Mouse (Mus musculus): ENCODE measurements around the gene Ddx27. TPM values are rescaled to one million over a fixed set of nuclear protein-coding genes. Genes with fewer than 3 reads are reported as not detected.

Gene Ddx27
- 76.1 and 77.8 TPM in 2 replicates for polyA plus RNA-seq (2016; fragmentation: Nextera tagmentation; extraction: Ambion mirVana)

DNA sequence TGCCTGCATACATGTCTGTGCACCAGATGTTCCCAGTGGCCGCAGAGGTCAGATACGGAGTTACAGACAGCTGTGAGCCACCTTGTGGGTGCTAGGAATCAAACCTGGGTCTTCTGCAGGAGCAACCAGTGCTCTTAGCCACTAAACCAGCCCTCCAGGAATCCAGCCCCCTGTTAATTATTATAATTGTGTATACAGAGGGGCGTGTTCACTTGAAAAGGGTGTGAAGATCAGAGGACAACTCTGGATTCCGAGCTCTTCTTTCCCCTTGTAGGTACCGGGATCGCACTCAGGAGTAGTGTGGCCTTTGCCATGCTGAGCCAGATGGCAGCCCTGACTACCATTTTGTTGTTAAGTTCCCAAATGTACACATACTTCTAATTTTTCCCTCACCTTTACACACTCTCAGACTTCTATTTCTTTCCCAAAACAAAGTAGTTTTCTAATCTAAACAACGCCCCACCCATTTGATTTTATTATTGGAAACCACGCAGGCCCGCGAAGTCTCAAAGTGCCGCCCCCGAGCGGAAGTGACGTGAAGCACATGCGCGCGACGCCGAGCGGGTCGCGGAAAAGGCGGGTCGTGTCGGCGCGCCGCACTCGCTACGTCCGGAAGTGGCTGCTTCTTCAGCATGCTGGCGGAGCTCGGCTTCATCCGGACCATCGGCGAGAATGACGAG, at the start of gene Ddx27:
TSS of gene Ddx27 (plus strand) at position 492 of the 680 bp plus-strand sequence.
- peaks cover 25% of the 10 kb centered on the region for H3K4me1 ChIP-seq
- WGBS, result 2% methylated on average over 37 of the region's 37 CpGs
- no peaks in the 10 kb centered on the region for H3K9me3 ChIP-seq
- H3K27me3 ChIP-seq (ENCODE audit: poor library complexity, severe bottlenecking), result no peaks in the 10 kb centered on the region
- peaks cover 31% of the 10 kb centered on the region for H3K36me3 ChIP-seq (replicated peaks)
- H3K4me3 ChIP-seq, result peak within 1 kb of the TSS; percentile 85
- H3K27ac ChIP-seq, result peak within 1 kb of the TSS; percentile 87
- peak; percentile 93 for DNase-seq (ENCODE audit: extremely low spot score, low spot score)

DNA sequence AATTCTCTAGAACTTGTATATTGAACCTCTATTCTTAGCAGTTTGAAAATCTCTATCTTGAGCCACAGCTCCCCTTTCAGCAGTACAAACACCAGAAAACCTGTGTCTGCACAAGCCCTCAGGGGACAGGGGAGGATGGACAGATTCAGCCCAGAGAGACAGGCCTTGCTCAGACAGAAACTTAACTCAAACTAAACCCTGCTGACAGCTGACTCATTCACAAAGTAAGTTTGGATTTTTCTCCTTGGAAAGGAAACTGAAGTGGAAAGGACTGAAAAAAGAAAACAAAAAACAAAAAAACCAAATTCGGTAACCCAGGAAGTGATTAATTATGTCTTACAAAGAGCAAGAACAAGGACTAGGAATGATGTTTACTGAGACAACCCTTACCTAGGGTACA, 41.8 kb upstream of the Ddx27 start:
- WGBS, result 88% methylated on average over 1 of the region's 1 CpGs
- Histone ChIP-seq H3K4me3 (no peak overlapping the region), H3K27ac (no peak overlapping the region), H3K27me3 (ENCODE audit: poor library complexity, severe bottlenecking) (no peaks in the 10 kb centered on the region), H3K9me3 (no peaks in the 10 kb centered on the region), H3K4me1 (peaks cover 6% of the 10 kb centered on the region; the same call in 1 of the 2 replicates), H3K36me3 (replicated peaks) (no peaks in the 10 kb centered on the region)
- no peak for DNase-seq (ENCODE audit: extremely low spot score, low spot score)

GRCm38 (mm10) chr2:166974177-166974872, 40.7 kb upstream of the Ddx27 start:
- Histone ChIP-seq H3K4me1 (peaks cover 6% of the 10 kb centered on the region; the same call in 1 of the 2 replicates), H3K9me3 (no peaks in the 10 kb centered on the region), H3K27ac (no peak overlapping the region), H3K36me3 (replicated peaks) (no peaks in the 10 kb centered on the region), H3K27me3 (ENCODE audit: poor library complexity, severe bottlenecking) (no peaks in the 10 kb centered on the region), H3K4me3 (no peak overlapping the region)
- no peak for DNase-seq (ENCODE audit: extremely low spot score, low spot score)
- 92% methylated on average over 6 of the region's 6 CpGs for WGBS

GRCm38 (mm10) chr2:166976356-166976755, 38.6 kb upstream of the Ddx27 start:
- WGBS, result 81% methylated on average over 3 of the region's 3 CpGs
- Histone ChIP-seq H3K27me3 (ENCODE audit: poor library complexity, severe bottlenecking) (no peaks in the 10 kb centered on the region), H3K9me3 (no peaks in the 10 kb centered on the region), H3K4me1 (peaks cover 6% of the 10 kb centered on the region; the same call in 1 of the 2 replicates), H3K36me3 (replicated peaks) (no peaks in the 10 kb centered on the region), H3K4me3 (no peak overlapping the region), H3K27ac (no peak overlapping the region)
- no peak for DNase-seq (ENCODE audit: extremely low spot score, low spot score)

- H3K27me3 ChIP-seq (ENCODE audit: poor library complexity, severe bottlenecking), result no peaks in the 10 kb centered on the region
- peaks cover 6% of the 10 kb centered on the region; the same call in 1 of the 2 replicates for H3K4me1 ChIP-seq
- WGBS, result 84% methylated on average over 3 of the region's 3 CpGs
- 0 out of 2 replicates have a peak, but pooled peaks cover 3% of the 10 kb centered on the region for H3K9me3 ChIP-seq
- H3K4me3 ChIP-seq, result no peak overlapping the region
- no peak overlapping the region for H3K27ac ChIP-seq
- no peak for DNase-seq (ENCODE audit: extremely low spot score, low spot score)
- H3K36me3 ChIP-seq (replicated peaks), result peaks cover 5% of the 10 kb centered on the region; the same call in 1 of the 2 replicates
Observed at GRCm38 (mm10) chr2:166977490-166977889, 37.5 kb upstream of the Ddx27 start.

GRCm38 (mm10) chr2:166980161-166980560, 34.8 kb upstream of the Ddx27 start:
- DNase-seq (ENCODE audit: extremely low spot score, low spot score), result no peak
- 95% methylated on average over 2 of the region's 2 CpGs for WGBS
- Histone ChIP-seq H3K27ac (no peak overlapping the region), H3K27me3 (ENCODE audit: poor library complexity, severe bottlenecking) (no peaks in the 10 kb centered on the region), H3K4me3 (no peak overlapping the region), H3K4me1 (peaks cover under 1% of the 10 kb centered on the region; the same call in 1 of the 2 replicates), H3K36me3 (replicated peaks) (peaks cover 24% of the 10 kb centered on the region), H3K9me3 (0 out of 2 replicates have a peak, but pooled peaks cover 3% of the 10 kb centered on the region)

GRCm38 (mm10) chr2:166983351-166983894, 31.6 kb upstream of the Ddx27 start:
- DNase-seq (ENCODE audit: extremely low spot score, low spot score), result no peak
- no peak overlapping the region for H3K27ac ChIP-seq
- WGBS, result 84% methylated on average over 4 of the region's 4 CpGs
- no peaks in the 10 kb centered on the region for H3K4me1 ChIP-seq
- H3K27me3 ChIP-seq (ENCODE audit: poor library complexity, severe bottlenecking), result no peaks in the 10 kb centered on the region
- peaks cover 28% of the 10 kb centered on the region for H3K36me3 ChIP-seq (replicated peaks)
- H3K4me3 ChIP-seq, result no peak overlapping the region
- H3K9me3 ChIP-seq, result 0 out of 2 replicates have a peak, but pooled peaks cover 3% of the 10 kb centered on the region

GRCm38 (mm10) chr2:166990861-166991260, 24.1 kb upstream of the Ddx27 start:
- H3K27ac ChIP-seq, result no peak overlapping the region
- no peak overlapping the region for H3K4me3 ChIP-seq
- no peaks in the 10 kb centered on the region for H3K27me3 ChIP-seq (ENCODE audit: poor library complexity, severe bottlenecking)
- H3K4me1 ChIP-seq, result peaks cover 34% of the 10 kb centered on the region
- no peak for DNase-seq (ENCODE audit: extremely low spot score, low spot score)
- WGBS, result 92% methylated on average over 7 of the region's 7 CpGs
- H3K36me3 ChIP-seq (replicated peaks), result peaks cover 25% of the 10 kb centered on the region
- H3K9me3 ChIP-seq, result no peaks in the 10 kb centered on the region

DNA sequence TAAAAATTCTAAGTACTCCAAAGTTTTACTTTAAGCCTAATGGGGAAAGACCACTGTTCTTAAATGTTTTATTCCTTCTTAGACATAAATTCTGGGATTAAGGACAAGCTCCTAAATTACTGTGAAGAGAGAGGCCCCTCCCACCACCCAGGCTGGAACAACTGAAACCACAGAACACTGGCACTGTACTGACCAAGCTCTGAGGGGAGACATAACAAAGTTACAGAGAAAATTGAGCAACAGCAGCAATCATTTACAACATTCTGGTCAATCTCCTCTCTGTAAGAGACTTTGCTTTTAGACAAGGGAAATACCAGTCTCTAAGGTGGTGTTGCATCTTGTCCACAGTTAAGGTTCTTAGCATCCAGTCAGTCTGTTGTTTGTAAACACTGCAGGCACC, 23.0 kb upstream of the Ddx27 start:
- no peak overlapping the region for H3K4me3 ChIP-seq
- H3K9me3 ChIP-seq, result no peaks in the 10 kb centered on the region
- peaks cover 25% of the 10 kb centered on the region for H3K36me3 ChIP-seq (replicated peaks)
- no peak overlapping the region for H3K27ac ChIP-seq
- H3K4me1 ChIP-seq, result peaks cover 43% of the 10 kb centered on the region
- DNase-seq (ENCODE audit: extremely low spot score, low spot score), result no peak
- no peaks in the 10 kb centered on the region for H3K27me3 ChIP-seq (ENCODE audit: poor library complexity, severe bottlenecking)

DNA sequence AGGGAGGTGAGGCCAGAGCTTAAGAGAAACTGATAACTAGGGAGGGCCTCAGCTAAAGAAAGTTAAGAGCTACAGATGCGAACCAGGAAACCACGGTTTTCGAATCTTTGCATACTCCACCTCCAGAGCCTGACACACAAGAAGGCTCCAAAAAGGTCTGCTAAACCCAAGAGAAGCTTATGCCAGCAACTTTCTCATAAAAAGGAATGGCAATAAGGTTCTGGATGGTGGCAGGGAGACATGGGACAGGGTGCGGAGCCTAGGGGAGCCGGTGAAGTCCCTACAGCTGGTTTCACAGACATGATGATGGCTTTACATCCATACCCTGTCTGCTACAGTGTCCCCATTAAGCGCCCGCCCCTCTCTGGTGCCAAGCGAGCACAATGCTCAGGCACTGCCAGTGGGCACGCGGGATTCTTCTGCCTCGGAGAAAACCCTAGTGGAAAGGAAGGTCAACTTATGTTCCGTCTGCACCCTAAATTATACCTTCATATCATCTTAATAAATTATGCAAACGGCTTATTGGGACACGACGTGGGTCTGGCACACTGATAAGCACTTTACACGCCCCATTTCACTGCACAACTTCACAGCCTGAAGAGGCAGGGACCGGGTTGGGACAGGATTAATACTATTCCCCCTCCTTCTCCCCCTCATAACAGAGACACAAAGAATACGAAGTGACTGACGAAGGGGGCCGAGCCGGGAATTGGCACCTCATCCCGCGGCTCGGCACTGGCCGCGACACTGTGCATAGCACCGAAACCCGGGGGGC, 19.8 kb upstream of the Ddx27 start:
- peak overlapping the region; percentile 96 for H3K27ac ChIP-seq
- H3K36me3 ChIP-seq (replicated peaks), result peaks cover 8% of the 10 kb centered on the region; the same call in 1 of the 2 replicates
- 8% methylated on average over 28 of the region's 28 CpGs for WGBS
- peak; percentile 23 for DNase-seq (ENCODE audit: extremely low spot score, low spot score)
- no peaks in the 10 kb centered on the region for H3K27me3 ChIP-seq (ENCODE audit: poor library complexity, severe bottlenecking)
- H3K4me3 ChIP-seq, result peak overlapping the region; percentile 99
- no peaks in the 10 kb centered on the region for H3K9me3 ChIP-seq
- peaks cover 43% of the 10 kb centered on the region for H3K4me1 ChIP-seq

DNA sequence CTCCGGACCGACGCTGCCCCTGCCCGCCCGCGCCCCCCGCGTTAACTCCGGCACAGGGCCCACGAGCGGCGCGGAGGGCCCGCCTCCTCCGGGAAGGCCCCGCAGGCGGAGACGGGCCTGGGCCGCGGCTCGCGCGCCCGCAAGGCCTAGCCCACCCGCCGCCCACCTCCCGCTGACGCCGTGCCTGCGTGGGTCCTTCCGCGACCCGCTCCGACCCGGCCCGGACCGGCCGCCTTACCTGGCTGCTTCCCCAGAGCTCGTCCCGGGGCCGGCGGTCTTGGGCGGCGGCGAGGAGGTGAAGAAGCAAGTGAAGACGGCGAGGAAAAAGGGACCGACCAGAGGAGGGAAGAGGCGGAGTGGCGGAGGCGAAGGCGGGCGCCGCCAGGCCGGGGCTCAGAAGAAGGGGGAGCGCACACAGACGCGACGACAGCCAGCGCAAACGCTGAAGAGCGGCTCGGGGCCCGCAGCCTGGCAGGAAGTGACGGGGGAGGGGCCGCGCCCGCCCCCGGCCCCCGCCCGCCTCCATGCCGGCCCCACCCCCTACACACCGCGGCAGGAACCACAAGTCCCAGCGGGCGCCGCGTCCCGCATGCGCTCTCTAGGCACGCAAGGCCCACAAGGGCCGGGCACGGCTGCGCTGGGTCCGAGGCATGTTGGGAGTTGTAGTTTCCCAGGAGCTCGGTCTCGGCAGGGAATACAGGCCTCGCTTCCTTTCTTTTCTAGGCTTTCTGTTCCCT, 19.0 kb upstream of the Ddx27 start, which contains the start of gene Stau1:
TSS of gene Stau1 (minus strand) at position 504 of the 737 bp plus-strand sequence.
- DNase-seq (ENCODE audit: extremely low spot score, low spot score), result peak; percentile 96
- H3K4me3 ChIP-seq, result peak within 1 kb of the TSS; percentile 99
- H3K9me3 ChIP-seq, result no peaks in the 10 kb centered on the region
- under 1% methylated on average over 87 of the region's 88 CpGs for WGBS
- H3K27me3 ChIP-seq (ENCODE audit: poor library complexity, severe bottlenecking), result no peaks in the 10 kb centered on the region
- peaks cover 43% of the 10 kb centered on the region for H3K4me1 ChIP-seq
- peaks cover under 1% of the 10 kb centered on the region; the same call in 1 of the 2 replicates for H3K36me3 ChIP-seq (replicated peaks)
- H3K27ac ChIP-seq, result peak within 1 kb of the TSS; percentile 96

- Histone ChIP-seq H3K36me3 (replicated peaks) (no peaks in the 10 kb centered on the region), H3K27me3 (ENCODE audit: poor library complexity, severe bottlenecking) (no peaks in the 10 kb centered on the region), H3K4me1 (peaks cover 43% of the 10 kb centered on the region), H3K27ac (peak overlapping the region; percentile 96), H3K9me3 (no peaks in the 10 kb centered on the region), H3K4me3 (peak overlapping the region; percentile 99)
- DNase-seq (ENCODE audit: extremely low spot score, low spot score), result no peak
- 48% methylated on average over 8 of the region's 8 CpGs for WGBS
Observed at GRCm38 (mm10) chr2:166996533-166996894, 18.5 kb upstream of the Ddx27 start.

Data from forebrain, embryonic 10.5 days (tissue).